Mouse (Mus musculus) mouse trophoblast stem cell (cell line): ENCODE results near the gene Dpy19l3.

Experiments used
- in situ Hi-C, 2 experiments: fragments of 300-500 bp; cut with MseI, MboI; formaldehyde crosslinking; loops; 2 replicates in 1 of 2; 3 replicates in 1 of 2; pipeline ENCODE4 v1.15.1; 2025

Gene Dpy19l3

DNA sequence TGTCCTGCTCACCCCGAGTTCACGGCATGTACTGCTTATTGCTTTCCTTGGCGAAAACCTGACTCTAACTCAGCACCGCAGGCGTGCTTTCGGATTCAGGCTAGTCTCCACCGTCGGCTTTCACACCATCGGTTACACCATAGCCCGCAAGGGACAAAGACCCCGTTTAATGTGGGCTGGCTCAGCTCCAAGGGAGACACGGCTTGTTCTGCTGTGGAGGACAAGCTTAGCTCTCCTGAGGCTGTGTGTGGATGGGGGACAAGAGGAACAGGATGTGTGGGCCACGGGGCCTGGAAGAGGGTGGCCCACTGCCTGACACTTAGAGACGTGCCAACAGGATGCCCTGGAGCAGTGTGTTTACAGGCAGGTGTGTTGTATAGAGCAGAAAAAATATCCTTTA lies 62.1 kb downstream of the Dpy19l3 start:
- in situ Hi-C loops, result no loop called here

DNA sequence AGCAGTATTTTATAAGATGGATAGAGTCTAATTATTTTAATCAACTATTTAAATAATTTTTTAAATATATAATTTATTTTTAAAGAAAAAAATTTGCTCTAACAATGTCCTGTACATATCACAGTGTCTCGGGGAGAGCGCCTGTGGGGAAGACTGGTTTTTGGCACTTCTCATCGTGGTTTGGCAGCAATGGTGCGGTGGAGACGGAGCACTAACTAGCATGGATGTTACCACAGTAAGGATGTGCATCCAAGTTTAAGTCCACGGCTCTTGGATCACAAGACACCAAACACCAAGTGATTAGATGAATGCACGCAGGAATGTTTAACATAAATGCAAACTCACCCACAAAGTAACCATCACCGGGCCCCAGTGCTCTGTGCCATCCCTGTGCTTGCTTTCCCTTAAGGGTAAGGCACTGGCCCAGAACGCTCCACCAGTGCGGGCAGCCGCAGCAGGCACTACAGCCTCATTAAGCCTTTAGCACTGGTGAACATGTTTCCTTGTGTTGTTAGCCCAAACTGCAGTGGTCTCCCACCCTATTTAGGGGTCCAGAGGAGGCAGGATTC lies 65.4 kb downstream of the Dpy19l3 start:
- in situ Hi-C loops, result loop anchor here (5.0 to 10.0 kb wide), 2 partner anchors 46 to 53 kb away; no protein-coding TSS in a partner anchor

DNA sequence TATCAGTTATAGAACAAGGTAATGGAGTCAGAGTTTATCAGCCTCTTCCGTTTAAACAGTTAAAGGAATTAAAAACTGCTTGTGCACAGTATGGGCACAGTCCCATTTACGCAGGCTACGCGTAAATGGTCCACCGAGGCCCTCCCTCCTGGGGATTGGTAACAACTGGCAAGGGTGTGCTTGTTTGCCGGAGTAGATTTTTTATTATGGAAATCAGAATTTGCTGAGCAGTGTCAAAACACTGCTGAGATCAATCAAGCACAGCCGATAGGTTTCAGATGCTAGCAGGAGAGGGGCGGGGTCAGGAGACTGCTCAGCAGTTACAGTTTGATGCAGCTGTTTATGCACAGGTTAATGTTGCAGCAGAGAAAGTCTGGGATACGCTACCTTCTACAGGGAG lies 66.0 kb downstream of the Dpy19l3 start:
- in situ Hi-C loops, result loop anchor here (5.0 to 10.0 kb wide), 2 partner anchors 47 to 54 kb away; no protein-coding TSS in a partner anchor

DNA sequence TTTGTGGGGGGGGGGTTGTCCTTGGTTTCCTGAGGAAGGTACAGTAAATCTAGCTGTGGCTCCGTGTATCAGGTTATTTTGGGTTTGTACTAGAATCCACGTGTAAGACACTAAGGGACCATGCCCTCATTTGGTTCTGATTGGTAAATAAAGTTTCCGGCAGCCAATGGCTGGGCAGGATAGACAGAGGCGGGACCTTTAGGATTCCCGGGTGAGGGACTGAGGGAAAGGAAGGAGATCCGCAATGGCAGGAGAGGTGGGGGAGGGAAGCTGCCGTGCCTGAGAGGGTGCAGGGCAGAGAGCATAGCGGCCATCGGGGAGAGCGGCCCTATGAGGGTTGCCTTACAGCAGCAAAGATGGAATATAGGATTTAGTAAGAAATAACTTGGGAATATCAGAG lies 67.0 kb downstream of the Dpy19l3 start:
- in situ Hi-C loops, result loop anchor here (5.0 to 10.0 kb wide), 2 partner anchors 48 to 55 kb away; no protein-coding TSS in a partner anchor

DNA sequence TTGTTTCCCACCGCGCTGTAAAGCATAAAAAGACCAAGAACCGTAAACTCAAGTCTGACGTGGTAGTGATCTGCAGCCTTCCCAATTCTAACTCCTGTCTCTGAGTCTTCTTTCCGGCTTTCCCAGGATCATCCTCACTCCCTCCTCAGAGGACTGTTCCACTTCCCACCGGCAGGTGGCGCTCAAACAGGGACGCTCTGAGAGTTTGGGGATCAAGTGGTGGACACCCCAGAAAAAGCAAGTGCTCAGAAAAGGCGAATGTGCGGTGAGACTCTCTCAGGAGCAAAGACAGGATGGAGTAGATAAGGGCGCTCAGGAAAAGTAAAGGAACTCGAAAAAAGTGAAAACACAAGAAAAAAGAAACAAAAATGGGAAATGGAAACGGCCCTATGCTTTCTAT lies 67.5 kb downstream of the Dpy19l3 start:
- in situ Hi-C loops, result loop anchor here (5.0 to 10.0 kb wide), 2 partner anchors 48 to 56 kb away; no protein-coding TSS in a partner anchor

DNA sequence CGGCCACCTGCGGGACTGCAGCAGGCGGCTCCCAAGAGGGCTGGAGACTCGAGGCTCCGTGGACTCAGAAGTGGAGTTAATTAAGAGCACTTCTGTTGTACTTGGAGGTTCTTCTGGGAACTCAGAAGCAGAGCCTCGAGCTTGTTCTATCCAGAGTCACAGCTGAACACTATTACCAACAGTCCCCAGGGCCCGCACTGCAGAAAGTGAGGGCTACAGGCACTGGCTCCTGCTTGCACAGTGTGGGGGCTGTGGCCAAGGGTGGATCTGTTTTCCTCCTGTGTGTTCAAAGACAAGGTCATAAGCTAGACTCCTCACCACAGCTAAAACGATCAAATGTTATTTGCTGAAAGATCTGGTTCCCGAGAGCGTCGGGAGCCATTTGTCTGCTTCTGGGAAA lies 68.0 kb downstream of the Dpy19l3 start:
- in situ Hi-C loops, result loop anchor here (5.0 to 10.0 kb wide), 2 partner anchors 49 to 56 kb away; no protein-coding TSS in a partner anchor

DNA sequence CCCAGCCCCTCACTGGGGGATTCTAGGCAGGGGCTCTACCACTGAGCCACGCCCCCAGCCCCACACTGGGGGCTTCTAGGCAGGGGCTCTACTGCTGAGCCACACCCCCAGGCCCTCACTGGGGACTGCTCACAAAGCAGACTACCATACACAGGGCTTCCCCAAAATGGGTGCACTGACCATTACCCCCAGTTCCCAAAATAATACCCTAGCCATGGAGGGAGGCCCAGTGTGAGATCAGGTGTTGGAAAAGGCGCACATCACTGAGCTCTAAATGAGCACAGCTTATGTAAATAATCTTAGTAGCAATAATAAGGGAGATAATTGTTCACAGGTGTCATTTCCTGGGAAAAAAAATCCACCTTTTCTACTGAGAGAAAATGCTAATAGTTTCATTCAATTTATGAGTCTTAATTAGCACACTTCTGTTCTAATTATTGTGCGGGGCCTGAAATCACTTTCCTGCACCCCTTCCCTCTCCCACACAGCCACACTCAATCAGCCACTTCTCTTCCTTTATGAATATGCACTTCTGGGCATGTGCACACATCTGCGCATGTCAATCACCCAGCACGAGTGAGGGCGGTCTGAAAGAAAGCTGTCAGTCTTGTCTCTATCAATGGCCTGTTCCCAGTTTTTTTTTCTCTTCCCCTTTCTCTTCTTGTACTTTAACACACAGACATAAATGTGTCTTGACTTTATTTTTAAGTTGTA lies 70.7 kb downstream of the Dpy19l3 start:
- in situ Hi-C loops, result loop anchor here in 1 of 2 experiments (10.0 kb wide), 1 partner anchor 51 kb away; no protein-coding TSS in a partner anchor

DNA sequence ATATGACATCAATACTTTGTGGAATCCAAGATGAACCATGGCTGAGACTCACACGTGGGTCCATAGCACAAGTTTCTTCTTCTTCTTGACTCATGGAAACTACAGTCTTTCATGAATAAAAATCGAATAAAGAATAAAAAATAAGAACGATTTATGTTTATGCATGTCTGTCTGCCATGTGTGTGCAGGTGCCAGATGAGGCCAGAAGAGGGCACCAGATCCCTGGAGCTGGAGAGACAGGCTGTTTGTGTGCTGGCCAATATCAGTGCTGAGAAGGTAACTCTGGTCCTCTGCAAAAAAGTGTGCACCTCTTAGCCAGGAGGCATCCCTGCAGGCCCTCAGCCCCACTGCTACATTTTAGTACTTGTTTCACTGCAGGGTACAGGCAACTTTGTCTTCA lies 72.7 kb downstream of the Dpy19l3 start:
- in situ Hi-C loops, result loop anchor here in 1 of 2 experiments (10.0 kb wide), 1 partner anchor 53 kb away; no protein-coding TSS in a partner anchor

DNA sequence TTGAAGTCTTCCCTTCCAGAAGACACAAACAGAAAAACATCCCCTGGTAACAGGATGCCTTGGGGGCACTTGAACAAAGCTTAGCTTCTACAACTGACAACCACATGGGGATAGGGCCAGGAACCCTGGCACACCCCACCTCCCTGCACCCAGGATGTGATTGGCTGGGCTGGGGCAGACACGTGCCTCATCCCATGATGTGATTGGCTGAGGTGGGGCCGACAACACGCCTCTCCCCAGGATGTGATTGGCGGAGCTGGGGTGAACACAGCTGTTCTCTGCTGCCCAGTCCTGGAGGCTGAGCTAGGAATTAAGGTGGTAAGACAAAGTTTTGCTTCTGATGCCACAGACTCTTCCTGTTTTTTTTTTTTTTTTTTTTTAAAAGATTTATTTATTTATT lies 75.3 kb downstream of the Dpy19l3 start:
- in situ Hi-C loops, result no loop called here

DNA sequence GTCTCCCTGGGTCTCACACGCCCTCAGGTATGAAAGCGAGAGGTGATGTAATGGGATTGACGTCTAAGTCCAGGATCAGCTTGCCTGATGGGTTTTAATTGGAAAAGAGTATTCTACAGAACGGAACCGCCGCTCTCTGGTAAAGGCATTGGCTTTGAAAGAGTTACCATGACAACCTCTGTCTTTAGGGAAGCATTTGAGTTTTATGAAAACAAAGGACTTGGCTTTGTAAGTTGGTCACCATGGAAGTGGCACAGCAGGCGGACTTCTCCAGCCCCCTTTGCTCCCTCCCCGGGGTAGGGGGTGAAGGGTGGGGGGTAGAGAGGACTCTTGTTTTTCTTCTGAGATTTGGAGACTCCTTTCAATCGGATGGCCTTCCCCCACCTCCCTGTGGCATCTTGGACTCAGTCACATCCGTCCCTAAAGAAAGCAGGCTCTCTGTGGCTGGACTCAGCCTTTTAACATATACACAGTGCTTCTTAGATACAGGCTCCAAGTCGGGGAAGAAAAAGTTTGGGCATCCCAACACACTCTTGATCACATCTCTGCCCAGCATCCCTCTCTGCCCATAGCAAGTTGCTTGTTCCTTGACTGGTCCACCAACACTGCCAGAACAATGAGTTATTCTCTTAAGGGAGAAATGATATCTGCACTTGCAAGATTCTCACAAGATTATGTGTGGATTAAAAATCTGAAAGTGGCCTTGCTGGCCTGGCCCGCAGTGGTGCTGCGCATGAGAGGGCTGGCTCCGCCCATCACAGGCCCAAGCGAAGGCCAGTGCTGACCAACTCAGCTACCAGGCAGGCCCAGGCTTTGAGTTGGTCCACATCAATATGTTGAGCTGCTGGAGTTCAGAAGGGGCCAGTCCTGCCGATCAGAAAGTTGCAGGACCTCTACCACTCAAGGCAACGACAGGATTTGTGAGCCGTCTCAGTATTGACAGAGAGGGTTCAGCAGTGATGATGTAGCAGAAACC lies 85.9 kb downstream of the Dpy19l3 start:
- in situ Hi-C loops, result no loop called here

DNA sequence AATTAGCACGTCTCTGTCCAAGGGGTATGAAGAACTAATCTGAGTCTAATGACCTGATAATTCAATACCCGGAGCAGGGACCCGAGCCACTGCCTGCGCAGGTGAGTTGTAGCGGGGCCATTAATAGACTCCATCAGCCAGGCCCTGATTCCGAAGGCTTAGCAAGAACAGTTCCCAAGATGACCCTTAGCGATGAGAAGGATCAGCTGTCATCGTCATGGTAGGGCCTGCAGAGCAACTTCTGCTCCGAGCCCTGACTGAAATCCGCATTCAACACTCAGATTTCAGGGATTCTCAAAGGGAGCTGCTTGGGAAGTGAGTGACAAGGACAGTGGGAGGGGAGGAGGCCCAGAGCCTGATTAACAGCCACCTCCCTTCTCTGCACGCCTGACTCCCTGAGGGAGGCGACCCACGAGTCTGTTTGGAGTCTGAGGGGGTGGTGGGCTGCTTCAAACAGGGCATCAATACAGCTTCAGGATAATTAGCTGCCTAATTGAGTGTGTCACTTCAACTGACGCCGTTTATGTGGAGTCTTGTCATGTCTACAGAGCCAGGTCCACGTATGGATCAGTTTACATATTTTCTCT lies 90.4 kb downstream of the Dpy19l3 start:
- in situ Hi-C loops, result no loop called here

DNA sequence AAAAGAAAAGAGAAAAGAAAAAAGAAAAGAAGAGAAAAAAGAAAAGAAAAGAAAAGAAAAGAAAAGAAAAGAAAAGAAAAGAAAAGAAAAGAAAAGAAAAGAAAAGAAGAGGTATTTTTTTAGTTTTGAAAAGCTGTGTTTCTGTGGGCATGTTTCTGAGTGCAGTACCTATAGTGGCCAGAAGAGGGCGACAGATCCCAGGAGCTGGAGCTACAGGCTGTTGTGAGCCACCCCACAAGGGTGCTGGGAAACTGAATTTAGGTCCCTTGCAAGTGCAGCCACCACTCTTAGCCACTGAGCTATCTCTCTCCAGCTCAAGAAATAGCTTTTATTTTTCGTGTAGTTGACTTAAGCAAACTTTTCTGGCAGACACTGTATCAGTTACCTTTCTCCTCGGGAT lies 95.1 kb downstream of the Dpy19l3 start:
- in situ Hi-C loops, result loop anchor here in 1 of 2 experiments (10.0 kb wide), 1 partner anchor 86 kb away; no protein-coding TSS in a partner anchor

DNA sequence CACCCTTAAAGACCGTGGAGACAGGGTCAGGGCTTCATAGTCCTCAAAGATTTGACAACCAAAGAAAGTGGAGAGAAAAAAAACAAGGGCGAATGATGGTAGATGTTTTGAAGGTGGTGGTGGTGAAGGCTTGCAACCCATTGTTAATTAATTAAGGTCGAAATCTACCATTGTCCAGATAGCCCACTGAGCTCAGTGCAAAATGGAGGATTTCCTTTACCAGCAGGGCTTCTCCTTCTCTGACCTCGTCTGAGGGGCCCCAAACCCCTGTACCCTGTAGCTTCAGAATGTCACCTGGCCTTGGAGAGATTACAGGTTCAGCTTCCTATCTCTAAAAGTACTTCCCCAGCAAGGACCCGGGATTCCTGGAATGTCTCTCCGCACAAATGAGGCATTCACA lies 96.4 kb downstream of the Dpy19l3 start:
- in situ Hi-C loops, result loop anchor here in 1 of 2 experiments (10.0 kb wide), 1 partner anchor 87 kb away; no protein-coding TSS in a partner anchor

DNA sequence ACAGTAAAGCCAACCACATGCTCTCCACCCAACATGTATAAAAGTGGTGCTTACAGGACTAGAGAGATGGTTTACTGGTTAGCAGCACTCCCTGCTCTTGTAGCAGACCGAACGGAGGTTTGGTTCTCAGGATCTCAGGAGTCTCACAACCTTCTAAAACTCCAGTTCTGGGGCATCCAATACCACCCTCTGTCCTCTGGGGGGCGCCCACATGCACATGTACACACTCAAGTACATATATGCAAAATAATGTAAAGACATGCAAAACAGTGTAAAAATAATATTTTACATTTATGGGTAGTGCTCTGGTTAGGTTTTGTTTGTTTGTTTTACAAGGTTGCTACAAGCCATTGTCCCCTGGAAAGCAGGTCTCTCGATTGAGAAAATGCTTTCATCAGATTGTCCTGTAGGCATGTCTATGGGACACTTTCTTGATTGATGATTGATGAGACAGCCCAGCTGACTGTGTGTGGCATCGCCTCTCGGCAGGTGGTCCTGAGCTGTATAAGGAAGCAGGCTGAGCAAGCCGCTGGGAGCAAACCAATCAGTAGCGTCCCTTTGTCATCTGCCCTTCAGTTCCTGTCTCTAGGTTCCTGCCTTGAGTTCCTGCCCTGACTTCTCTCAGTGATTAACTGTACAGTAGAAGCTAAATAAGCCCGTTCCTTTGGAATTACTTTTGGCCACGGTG lies 102.5 kb downstream of the Dpy19l3 start:
- in situ Hi-C loops, result loop anchor here in 1 of 2 experiments (10.0 kb wide), 1 partner anchor 93 kb away; no protein-coding TSS in a partner anchor

DNA sequence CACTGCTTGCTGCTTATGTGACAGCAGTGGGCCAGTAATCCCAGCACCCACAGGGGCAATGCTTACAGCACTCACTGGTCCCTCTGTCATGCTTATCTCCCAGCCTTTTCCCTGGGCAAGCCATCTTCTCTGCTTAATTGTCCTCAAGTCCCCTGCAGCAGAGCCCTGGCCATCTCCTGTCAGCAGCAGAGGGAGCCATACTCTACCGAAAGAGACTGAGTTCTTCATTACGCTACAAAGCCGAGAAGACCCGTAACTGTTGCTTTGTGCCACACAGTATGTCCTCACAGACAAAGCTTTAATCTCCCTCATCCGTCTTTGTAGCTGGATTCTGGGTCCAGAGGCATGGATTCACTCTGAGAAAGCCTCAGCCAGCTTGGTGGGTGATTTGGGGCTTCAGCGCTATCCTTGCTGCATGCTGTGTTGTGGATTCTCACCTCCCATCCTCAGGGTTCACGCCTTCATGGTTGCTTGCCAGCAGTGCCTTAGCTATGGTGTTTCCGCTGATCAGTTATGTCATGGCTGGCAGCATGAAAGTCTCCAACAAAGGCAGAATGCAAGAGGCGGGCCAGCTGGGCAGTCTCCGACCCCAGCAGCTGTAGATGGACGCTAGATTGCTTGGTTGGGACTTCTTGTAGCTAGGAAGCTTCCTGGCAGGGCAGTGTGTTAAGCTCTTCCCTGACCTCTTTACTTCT lies 103.4 kb downstream of the Dpy19l3 start:
- in situ Hi-C loops, result loop anchor here in 1 of 2 experiments (10.0 kb wide), 1 partner anchor 94 kb away; no protein-coding TSS in a partner anchor

DNA sequence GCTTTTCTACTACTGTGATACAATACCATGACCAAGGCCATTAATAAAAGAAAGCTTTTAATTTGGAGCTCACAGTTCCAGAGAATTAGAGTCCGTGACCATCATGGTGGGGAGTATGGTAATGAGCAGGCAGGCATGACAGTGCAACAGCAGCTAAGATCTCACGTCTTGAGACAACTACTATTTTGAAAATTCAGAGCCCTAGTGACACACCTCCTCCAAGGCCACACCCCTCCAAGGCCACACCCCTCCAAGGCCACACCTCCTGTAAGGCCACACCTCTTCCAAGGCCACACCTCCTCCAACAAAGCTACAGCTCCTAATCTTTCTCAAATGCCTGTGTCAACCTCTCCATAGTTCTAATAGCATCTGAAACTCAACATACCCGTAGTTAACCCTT lies 105.2 kb downstream of the Dpy19l3 start:
- in situ Hi-C loops, result no loop called here

DNA sequence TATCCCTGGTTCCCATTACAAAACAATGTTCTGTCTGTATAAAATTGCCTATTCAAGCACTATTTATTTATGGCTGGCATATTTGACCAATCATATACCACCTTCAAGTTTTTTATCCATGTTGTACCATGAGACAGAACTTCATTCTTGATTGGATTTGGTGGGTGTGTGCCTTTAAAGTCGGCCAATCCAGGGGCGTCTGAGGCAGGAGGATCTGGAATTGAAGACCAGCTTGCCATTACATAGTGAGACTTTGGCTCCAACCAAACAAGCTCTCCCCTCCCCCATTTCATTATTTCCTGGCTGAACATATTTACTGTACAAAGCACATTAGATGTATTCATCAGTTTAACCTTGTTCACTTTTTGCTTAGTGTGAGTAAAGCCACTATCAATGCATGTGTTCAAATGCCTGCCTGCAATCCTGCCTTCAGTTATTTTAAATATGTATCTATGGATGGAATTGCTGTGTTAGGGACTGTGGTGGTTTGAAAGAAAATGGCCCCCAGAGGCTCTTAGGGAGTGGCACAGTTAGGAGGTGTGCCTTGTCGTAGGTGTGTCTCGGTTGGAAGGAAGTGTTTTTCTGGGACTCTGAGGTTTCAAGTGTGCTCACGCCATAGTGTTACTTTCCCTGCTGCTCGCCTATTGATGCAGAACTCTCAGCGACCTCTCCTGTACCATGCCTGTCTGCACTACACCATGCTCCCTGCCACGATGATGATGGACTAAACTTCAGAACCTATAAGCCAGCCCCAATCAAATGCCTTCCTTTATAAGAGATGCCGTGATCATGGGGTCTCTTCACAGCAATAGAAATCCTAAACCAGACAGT lies 105.8 kb downstream of the Dpy19l3 start:
- in situ Hi-C loops, result no loop called here

DNA sequence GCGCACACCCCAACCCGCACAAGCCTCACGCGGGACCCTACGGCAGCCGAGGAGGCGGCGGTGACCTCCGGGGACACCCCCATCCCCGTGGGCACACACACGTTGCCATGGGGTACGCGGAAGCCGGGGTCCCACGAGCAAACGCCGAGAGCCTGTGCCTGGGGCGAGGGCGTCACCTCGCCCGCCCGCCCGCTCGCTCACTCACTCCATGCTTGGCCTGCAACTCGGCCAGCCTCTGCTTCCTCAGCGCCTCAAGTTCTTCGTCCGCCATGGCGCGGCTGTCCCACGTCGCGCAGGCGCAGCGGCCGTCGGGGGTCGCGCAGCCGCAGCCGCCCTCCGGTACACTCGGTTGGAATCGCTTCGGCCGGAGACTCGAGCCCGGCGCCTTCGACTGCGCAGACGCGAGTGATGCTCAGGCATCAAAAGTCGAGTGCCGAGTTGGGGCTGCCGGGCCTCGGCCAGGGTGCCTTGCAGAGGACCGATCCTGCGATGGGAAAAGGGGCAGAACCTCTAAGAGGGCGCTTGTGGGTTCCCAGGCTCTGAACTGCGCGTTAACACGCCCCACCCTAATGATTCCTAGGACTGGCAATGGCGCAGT lies 107.1 kb downstream of the Dpy19l3 start, which contains the start of gene Pdcd5:
TSS of gene Pdcd5 (minus strand) at position 421 of the 598 bp plus-strand sequence.
- in situ Hi-C loops, result no loop called here
